Mouse (Mus musculus) embryonic facial prominence, embryonic 10.5 days (tissue): ENCODE measurements at regions not wholly inside any gene's neighbourhood (a gene's known extent, or its start where the extent isn't known, plus 50 kb on each side); places are given as distances from the start of the nearest gene placed in this dataset.

ENCODE experiments used
- DNase-seq: peaks from one replicate; pipeline ENCODE4 v3.0.0-alpha.2; 2017; ENCODE audit warnings: low spot score
- H3K27ac ChIP-seq: fragments of 300-500 bp; sonication (generic); replicated peaks from 2 replicates; pipeline ENCODE4 v1.5.1; 2016; ENCODE audit warnings: mild to moderate bottlenecking
- H3K27me3 ChIP-seq: fragments of 300-500 bp; sonication (generic); replicated peaks from 2 replicates; pipeline ENCODE4 v1.6.1; 2016; ENCODE audit warnings: low read depth, mild to moderate bottlenecking; ENCODE audit not compliant: poor library complexity, severe bottlenecking
- H3K36me3 ChIP-seq: fragments of 300-500 bp; sonication (generic); replicated peaks from 2 replicates; pipeline ENCODE4 v1.6.1; 2016; ENCODE audit warnings: mild to moderate bottlenecking, moderate library complexity
- H3K4me1 ChIP-seq: fragments of 300-500 bp; sonication (generic); 2 replicates; pipeline ENCODE4 v1.6.1; 2016
- H3K4me3 ChIP-seq: fragments of 300-500 bp; sonication (generic); 2 replicates; pipeline ENCODE4 v1.5.1; 2016; ENCODE audit warnings: mild to moderate bottlenecking, moderate library complexity
- H3K9me3 ChIP-seq: fragments of 300-500 bp; sonication (generic); 2 replicates; pipeline ENCODE4 v1.6.1; 2016; ENCODE audit warnings: mild to moderate bottlenecking
- WGBS: fragments of 180-500 bp; shearing (Covaris S2); methylation state at CpG from one replicate; pipeline ENCODE4 v1.1.7; 2016; 5-methylcytosine and 5-hydroxymethylcytosine counted together

- DNase-seq = no peak
- peak overlapping the region; percentile 70 for H3K27ac ChIP-seq
- peak overlapping the region; percentile 47 for H3K4me3 ChIP-seq
- H3K27me3 ChIP-seq = peaks cover 18% of the 10 kb centered on the region
- no peaks in the 10 kb centered on the region for H3K36me3 ChIP-seq
- peaks cover 26% of the 10 kb centered on the region for H3K4me1 ChIP-seq
- WGBS = 13% methylated on average over 22 of the region's 22 CpGs
- peaks cover 11% of the 10 kb centered on the region for H3K9me3 ChIP-seq
Observed at GRCm38 (mm10) chr4:32074399-32075296, 110.8 kb downstream of the Map3k7 start.

GRCm38 (mm10) chr4:32076391-32076925, 112.6 kb downstream of the Map3k7 start:
- Histone ChIP-seq H3K27ac (no peak overlapping the region), H3K4me3 (no peak overlapping the region), H3K9me3 (no peaks in the 10 kb centered on the region), H3K27me3 (peaks cover 18% of the 10 kb centered on the region), H3K4me1 (peaks cover 26% of the 10 kb centered on the region), H3K36me3 (no peaks in the 10 kb centered on the region)
- no peak for DNase-seq
- WGBS = 75% methylated on average over 12 of the region's 12 CpGs

GRCm38 (mm10) chr4:32083456-32083855, 119.6 kb downstream of the Map3k7 start:
- peak overlapping the region; percentile 1; the same call in 1 of the 2 replicates for H3K27ac ChIP-seq

GRCm38 (mm10) chr4:32084250-32084869, 120.5 kb downstream of the Map3k7 start:
- no peaks in the 10 kb centered on the region for H3K27me3 ChIP-seq
- WGBS = 91% methylated on average over 10 of the region's 10 CpGs
- no peak for DNase-seq
- H3K4me1 ChIP-seq = peaks cover 12% of the 10 kb centered on the region
- no peak overlapping the region for H3K4me3 ChIP-seq
- H3K36me3 ChIP-seq = no peaks in the 10 kb centered on the region
- H3K9me3 ChIP-seq = no peaks in the 10 kb centered on the region
- H3K27ac ChIP-seq = 0 out of 2 replicates have a peak overlapping the region, but pooled peaks have one; percentile 1

More at GRCm38 (mm10) chr4:32083456-32083855, 119.6 kb downstream of the Map3k7 start:
- Histone ChIP-seq H3K36me3 (no peaks in the 10 kb centered on the region), H3K4me3 (no peak overlapping the region), H3K4me1 (peaks cover 12% of the 10 kb centered on the region), H3K27me3 (no peaks in the 10 kb centered on the region), H3K9me3 (no peaks in the 10 kb centered on the region)
- DNase-seq = no peak
- WGBS = 34% methylated on average over 8 of the region's 8 CpGs

GRCm38 (mm10) chr4:32085040-32085439, 121.1 kb downstream of the Map3k7 start:
- Histone ChIP-seq H3K4me1 (peaks cover 12% of the 10 kb centered on the region), H3K4me3 (no peak overlapping the region), H3K36me3 (no peaks in the 10 kb centered on the region), H3K27ac (no peak overlapping the region), H3K27me3 (no peaks in the 10 kb centered on the region), H3K9me3 (no peaks in the 10 kb centered on the region)
- WGBS = 92% methylated on average over 2 of the region's 2 CpGs
- no peak for DNase-seq

GRCm38 (mm10) chr4:32091086-32091485, 127.2 kb downstream of the Map3k7 start:
- Histone ChIP-seq H3K36me3 (no peaks in the 10 kb centered on the region), H3K9me3 (no peaks in the 10 kb centered on the region), H3K27me3 (no peaks in the 10 kb centered on the region), H3K4me3 (no peak overlapping the region), H3K4me1 (no peaks in the 10 kb centered on the region), H3K27ac (no peak overlapping the region)
- WGBS = 85% methylated on average over 10 of the region's 10 CpGs
- no peak for DNase-seq

GRCm38 (mm10) chr4:32092320-32093041, 128.6 kb downstream of the Map3k7 start:
- 95% methylated on average over 17 of the region's 17 CpGs for WGBS
- H3K27ac ChIP-seq = no peak overlapping the region; the same call in 1 of the 2 replicates
- H3K4me3 ChIP-seq = no peak overlapping the region
- no peaks in the 10 kb centered on the region for H3K36me3 ChIP-seq
- no peaks in the 10 kb centered on the region for H3K4me1 ChIP-seq
- H3K27me3 ChIP-seq = no peaks in the 10 kb centered on the region
- H3K9me3 ChIP-seq = no peaks in the 10 kb centered on the region
- no peak for DNase-seq

- Histone ChIP-seq H3K36me3 (no peaks in the 10 kb centered on the region), H3K27ac (no peak overlapping the region), H3K4me1 (peaks cover 4% of the 10 kb centered on the region), H3K27me3 (no peaks in the 10 kb centered on the region), H3K9me3 (no peaks in the 10 kb centered on the region), H3K4me3 (no peak overlapping the region)
- DNase-seq = no peak
- 49% methylated on average over 9 of the region's 9 CpGs for WGBS
Observed at GRCm38 (mm10) chr4:32098233-32098632, 134.3 kb downstream of the Map3k7 start.

- WGBS = 71% methylated on average over 5 of the region's 5 CpGs
- Histone ChIP-seq H3K4me3 (no peak overlapping the region), H3K4me1 (peaks cover 4% of the 10 kb centered on the region), H3K27me3 (no peaks in the 10 kb centered on the region), H3K27ac (no peak overlapping the region), H3K9me3 (no peaks in the 10 kb centered on the region), H3K36me3 (no peaks in the 10 kb centered on the region)
- DNase-seq = no peak
Observed at GRCm38 (mm10) chr4:32101002-32101401, 137.1 kb downstream of the Map3k7 start.

GRCm38 (mm10) chr4:32106664-32107171, 131.9 kb upstream of the Bach2 start:
- H3K9me3 ChIP-seq = no peaks in the 10 kb centered on the region
- H3K4me1 ChIP-seq = peaks cover 15% of the 10 kb centered on the region
- WGBS = 13% methylated on average over 5 of the region's 5 CpGs
- no peak for DNase-seq
- peak overlapping the region; percentile 48; the same call in 1 of the 2 replicates for H3K27ac ChIP-seq
- H3K36me3 ChIP-seq = no peaks in the 10 kb centered on the region
- no peaks in the 10 kb centered on the region for H3K27me3 ChIP-seq
- H3K4me3 ChIP-seq = no peak overlapping the region

- Histone ChIP-seq H3K4me3 (no peak overlapping the region), H3K36me3 (no peaks in the 10 kb centered on the region), H3K27ac (no peak overlapping the region), H3K27me3 (no peaks in the 10 kb centered on the region), H3K4me1 (no peaks in the 10 kb centered on the region), H3K9me3 (no peaks in the 10 kb centered on the region)
- DNase-seq = no peak
- WGBS = 89% methylated on average over 6 of the region's 6 CpGs
Observed at GRCm38 (mm10) chr4:32122320-32122719, 116.3 kb upstream of the Bach2 start.

GRCm38 (mm10) chr4:32126828-32127227, 111.8 kb upstream of the Bach2 start:
- no peak overlapping the region for H3K4me3 ChIP-seq
- 88% methylated on average over 8 of the region's 8 CpGs for WGBS
- H3K9me3 ChIP-seq = no peaks in the 10 kb centered on the region
- no peaks in the 10 kb centered on the region for H3K36me3 ChIP-seq
- DNase-seq = no peak
- peaks cover 13% of the 10 kb centered on the region for H3K4me1 ChIP-seq
- no peaks in the 10 kb centered on the region for H3K27me3 ChIP-seq
- H3K27ac ChIP-seq = no peak overlapping the region
